Mouse (Mus musculus): ENCODE measurements at regions not wholly inside any gene's neighbourhood (a gene's known extent, or its start where the extent isn't known, plus 50 kb on each side); places are given as distances from the start of the nearest gene placed in this dataset.

DNA sequence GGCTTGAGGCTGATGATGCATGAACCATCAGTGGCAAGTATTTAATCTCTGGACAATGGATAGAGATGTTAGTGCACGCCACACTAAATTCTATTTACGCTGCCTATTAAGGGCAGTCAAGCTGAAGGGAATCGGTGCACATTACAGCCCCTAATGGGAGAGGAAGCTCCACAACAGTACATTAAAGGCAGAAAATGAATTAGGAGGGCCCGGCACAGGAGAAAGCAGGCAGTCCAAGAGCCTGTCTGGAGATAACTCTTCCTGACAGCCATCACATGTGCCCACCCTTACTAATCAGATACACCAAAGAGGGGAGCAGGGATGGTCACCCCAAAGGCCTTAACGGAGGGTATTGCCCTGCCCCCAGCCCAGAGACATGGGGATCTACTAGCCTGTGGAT is 118.7 kb upstream of the Mafb start:
- Histone ChIP-seq H3K9me3 (ENCODE audit: control insufficient read depth, low read length) (no peaks in the 10 kb centered on the region), H3K4me3 (ENCODE audit: low read depth, low read length) (no peak overlapping the region), H3K4me2 (no peak overlapping the region), H3K36me3 (ENCODE audit: control insufficient read depth, insufficient read depth, low read length) (no peaks in the 10 kb centered on the region), H3K9ac (ENCODE audit: low read length) (no peak overlapping the region), H3K27ac (ENCODE audit: low read depth, low read length) (no peak overlapping the region), H3K27me3 (ENCODE audit: control insufficient read depth, insufficient read depth, low read length) (no peaks in the 10 kb centered on the region), H3K4me1 (ENCODE audit: control insufficient read depth, insufficient read depth, low read length) (no peaks in the 10 kb centered on the region)
- WGBS, result 58% methylated on average over 5 of the region's 5 CpGs
- ATAC-seq (ENCODE audit: low FRiP score) (0 out of 2 replicates have a peak, but pooled peaks have one; percentile 16), DNase-seq (ENCODE audit: low spot score, missing footprints) (peak; percentile 76)

DNA sequence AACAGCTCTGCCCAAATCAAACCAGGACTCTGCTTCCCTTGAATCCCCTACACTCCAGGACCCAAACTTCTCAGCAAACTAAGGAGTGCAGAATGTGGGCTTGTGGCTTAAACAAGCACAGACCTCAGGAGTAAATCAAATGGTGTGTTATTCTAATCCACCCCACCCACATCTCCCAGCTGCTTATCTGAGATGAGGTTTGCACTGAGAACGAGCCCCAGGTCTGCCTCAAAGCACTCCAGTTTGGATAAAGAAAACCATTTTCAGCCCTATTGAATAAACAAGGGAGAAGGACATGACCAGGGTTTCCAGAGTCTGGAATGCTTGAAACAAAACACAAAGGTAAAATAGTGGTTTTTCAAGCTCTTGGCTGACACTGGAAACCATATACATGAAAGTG is 132.9 kb upstream of the Mafb start:
- WGBS, result 52% methylated on average over 1 of the region's 1 CpGs
- ATAC-seq (ENCODE audit: low FRiP score) (no peak), DNase-seq (ENCODE audit: low spot score, missing footprints) (no peak)
- Histone ChIP-seq H3K36me3 (ENCODE audit: control insufficient read depth, insufficient read depth, low read length) (no peaks in the 10 kb centered on the region), H3K4me2 (no peak overlapping the region), H3K27ac (ENCODE audit: low read depth, low read length) (no peak overlapping the region), H3K4me3 (ENCODE audit: low read depth, low read length) (no peak overlapping the region), H3K9me3 (ENCODE audit: control insufficient read depth, low read length) (no peaks in the 10 kb centered on the region), H3K4me1 (ENCODE audit: control insufficient read depth, insufficient read depth, low read length) (peaks cover 4% of the 10 kb centered on the region; the same call in 1 of the 2 replicates), H3K27me3 (ENCODE audit: control insufficient read depth, insufficient read depth, low read length) (no peaks in the 10 kb centered on the region), H3K9ac (ENCODE audit: low read length) (no peak overlapping the region)

DNA sequence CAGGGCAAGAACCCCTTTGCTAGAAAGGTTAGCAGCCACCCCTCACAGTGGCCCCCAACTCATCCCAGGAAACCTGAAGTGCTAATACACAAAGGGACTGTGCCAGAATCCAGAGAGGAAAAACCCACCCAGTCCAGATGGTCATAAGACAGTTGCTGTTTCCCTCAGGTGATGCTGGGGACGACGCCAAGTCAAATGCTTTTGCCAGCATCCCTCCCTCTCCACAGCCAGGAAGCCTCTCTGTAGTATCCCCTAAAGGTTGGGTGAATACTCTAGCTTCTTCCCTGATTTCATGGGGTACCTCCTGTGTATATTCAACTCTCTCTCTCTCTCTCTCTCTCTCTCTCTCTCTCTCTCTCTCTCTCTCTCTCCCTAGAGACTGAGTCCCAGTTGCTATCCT is 136.0 kb upstream of the Mafb start:
- Histone ChIP-seq H3K9ac (ENCODE audit: low read length) (no peak overlapping the region), H3K4me1 (ENCODE audit: control insufficient read depth, insufficient read depth, low read length) (peaks cover 4% of the 10 kb centered on the region; the same call in 1 of the 2 replicates), H3K27ac (ENCODE audit: low read depth, low read length) (no peak overlapping the region), H3K4me2 (no peak overlapping the region), H3K36me3 (ENCODE audit: control insufficient read depth, insufficient read depth, low read length) (no peaks in the 10 kb centered on the region), H3K4me3 (ENCODE audit: low read depth, low read length) (no peak overlapping the region), H3K27me3 (ENCODE audit: control insufficient read depth, insufficient read depth, low read length) (no peaks in the 10 kb centered on the region), H3K9me3 (ENCODE audit: control insufficient read depth, low read length) (no peaks in the 10 kb centered on the region)
- 88% methylated on average over 2 of the region's 2 CpGs for WGBS
- ATAC-seq (ENCODE audit: low FRiP score), result no peak
- DNase-seq (ENCODE audit: low spot score, missing footprints), result peak; percentile 64

DNA sequence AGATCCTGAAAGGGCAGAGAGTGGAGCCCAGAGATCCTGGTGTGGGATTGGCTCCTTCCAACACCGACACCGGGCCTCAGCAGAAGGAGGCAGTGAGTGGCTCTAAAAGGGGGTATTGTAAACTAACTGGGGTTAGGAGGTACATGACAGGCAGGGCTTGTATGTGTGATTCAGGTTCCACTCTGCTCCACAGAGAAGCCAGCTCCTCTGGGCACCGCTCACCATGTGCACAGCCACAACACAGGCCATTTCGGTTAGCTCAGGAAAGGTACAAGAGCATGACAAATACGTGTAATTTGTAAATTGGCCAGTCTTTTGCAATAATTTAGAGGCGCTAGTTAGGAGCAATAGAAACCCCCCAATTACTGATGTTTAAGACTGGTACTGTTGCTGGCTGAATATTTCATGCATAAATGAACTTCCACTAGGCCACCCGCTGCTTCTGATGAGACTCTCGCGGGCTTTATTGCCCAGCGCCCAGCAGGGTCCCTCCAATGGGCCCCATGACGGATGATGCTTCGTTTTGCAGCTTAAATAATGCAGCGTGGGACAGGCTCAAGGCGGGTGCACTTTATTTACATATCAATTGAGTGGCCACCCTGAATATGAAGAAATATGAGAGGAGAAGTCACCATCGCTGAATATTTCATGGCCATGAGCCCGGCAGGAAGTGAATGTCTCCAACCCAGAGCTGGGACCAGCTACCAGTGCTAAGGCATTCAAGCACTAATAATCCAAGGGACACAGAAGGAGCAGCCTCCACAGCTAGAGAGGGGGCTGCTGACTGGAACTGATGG is 136.9 kb upstream of the Mafb start:
- no peak overlapping the region for H3K27ac ChIP-seq (ENCODE audit: low read depth, low read length)
- H3K9ac ChIP-seq (ENCODE audit: low read length), result no peak overlapping the region
- H3K4me2 ChIP-seq, result no peak overlapping the region
- H3K36me3 ChIP-seq (ENCODE audit: control insufficient read depth, insufficient read depth, low read length), result no peaks in the 10 kb centered on the region
- peaks cover 6% of the 10 kb centered on the region; the same call in 1 of the 2 replicates for H3K4me1 ChIP-seq (ENCODE audit: control insufficient read depth, insufficient read depth, low read length)
- H3K4me3 ChIP-seq (ENCODE audit: low read depth, low read length), result no peak overlapping the region
- DNase-seq (ENCODE audit: low spot score, missing footprints), result peak; percentile 71
- ATAC-seq (ENCODE audit: low FRiP score), result 0 out of 2 replicates have a peak, but pooled peaks have one; percentile 26
- WGBS, result 70% methylated on average over 16 of the region's 16 CpGs
- H3K27me3 ChIP-seq (ENCODE audit: control insufficient read depth, insufficient read depth, low read length), result no peaks in the 10 kb centered on the region
- H3K9me3 ChIP-seq (ENCODE audit: control insufficient read depth, low read length), result no peaks in the 10 kb centered on the region

DNA sequence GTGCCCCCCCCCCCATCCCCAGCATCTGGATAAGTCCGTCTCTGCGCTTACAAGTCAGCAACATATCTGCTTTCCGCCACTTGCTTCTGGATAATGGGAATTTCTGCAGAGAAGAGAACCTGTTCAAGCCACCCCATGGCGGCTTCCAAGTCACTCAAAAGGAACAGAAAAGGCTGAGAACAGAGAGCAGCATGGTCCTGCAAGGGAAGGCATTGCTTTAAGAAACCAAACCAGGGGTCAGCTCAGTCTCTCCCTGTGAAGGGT is 137.5 kb upstream of the Mafb start:
- Histone ChIP-seq H3K4me3 (ENCODE audit: low read depth, low read length) (no peak overlapping the region), H3K27ac (ENCODE audit: low read depth, low read length) (no peak overlapping the region), H3K9ac (ENCODE audit: low read length) (no peak overlapping the region), H3K4me1 (ENCODE audit: control insufficient read depth, insufficient read depth, low read length) (peaks cover 6% of the 10 kb centered on the region; the same call in 1 of the 2 replicates), H3K27me3 (ENCODE audit: control insufficient read depth, insufficient read depth, low read length) (no peaks in the 10 kb centered on the region), H3K4me2 (no peak overlapping the region), H3K36me3 (ENCODE audit: control insufficient read depth, insufficient read depth, low read length) (no peaks in the 10 kb centered on the region), H3K9me3 (ENCODE audit: control insufficient read depth, low read length) (no peaks in the 10 kb centered on the region)
- DNase-seq (ENCODE audit: low spot score, missing footprints) (peak; percentile 68), ATAC-seq (ENCODE audit: low FRiP score) (no peak)
- WGBS, result 77% methylated on average over 4 of the region's 4 CpGs

DNA sequence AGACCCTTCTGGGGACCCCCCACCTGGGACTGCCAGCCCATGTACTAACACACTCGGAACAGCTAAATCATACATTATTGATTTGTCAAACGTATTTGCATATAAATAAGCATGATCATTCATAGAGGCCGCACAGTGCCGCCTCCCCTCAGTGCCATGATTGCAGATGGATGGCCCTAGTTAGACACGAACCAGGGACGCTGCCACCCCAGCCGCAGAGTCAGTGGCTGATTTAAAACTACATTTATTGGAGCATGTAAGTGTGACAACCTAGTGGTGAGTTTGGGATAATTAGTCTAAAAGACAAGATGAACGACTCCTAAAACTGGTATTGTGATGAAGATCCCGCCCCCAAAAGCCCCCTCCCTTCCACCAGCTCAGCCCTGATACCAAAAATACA is 138.3 kb upstream of the Top1 start:
- no peak overlapping the region for H3K27ac ChIP-seq (ENCODE audit: low read depth, low read length)
- peak; percentile 10; the same call in 1 of the 2 replicates for ATAC-seq (ENCODE audit: low FRiP score)
- WGBS, result 64% methylated on average over 9 of the region's 9 CpGs

DNA sequence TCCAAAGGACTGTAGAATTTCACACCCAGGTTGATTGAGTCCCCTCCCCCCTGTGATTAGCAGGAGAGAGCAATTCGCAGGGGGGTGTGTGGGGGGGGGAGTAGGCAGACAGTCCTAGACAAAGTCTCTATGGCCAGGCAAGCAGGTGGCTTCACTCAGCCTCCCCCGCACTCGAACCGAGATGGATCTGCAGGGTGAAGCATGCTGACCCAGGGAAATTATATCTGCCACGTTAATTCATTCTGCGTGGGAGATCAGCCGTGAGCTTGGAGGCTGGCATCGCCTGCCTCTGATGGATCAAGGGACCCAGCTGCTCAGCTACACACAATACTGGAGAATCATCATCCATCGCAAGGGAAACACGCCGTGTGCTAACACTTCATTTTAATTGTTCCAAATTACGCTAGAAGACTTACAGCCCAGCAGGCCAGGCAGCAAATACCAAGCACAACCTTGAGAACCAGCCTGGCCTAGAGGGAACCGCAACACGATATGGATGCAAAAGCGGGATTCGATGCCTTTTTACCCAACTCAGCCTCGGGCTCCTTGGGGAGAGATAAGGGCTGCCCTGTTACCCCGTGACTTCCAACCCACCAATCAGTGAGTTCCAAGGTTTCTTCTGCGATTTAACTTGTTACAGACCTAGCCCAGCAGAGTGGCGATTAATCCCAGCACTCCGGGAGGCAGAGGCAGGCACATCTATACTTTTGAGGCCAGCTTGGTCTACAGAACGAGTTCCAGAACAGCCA is 137.7 kb upstream of the Top1 start:
- H3K4me2 ChIP-seq, result no peak overlapping the region

More for the DNA sequence above, 138.3 kb upstream of the Top1 start:
- Histone ChIP-seq H3K9me3 (ENCODE audit: control insufficient read depth, low read length) (no peaks in the 10 kb centered on the region), H3K4me2 (no peak overlapping the region), H3K4me1 (ENCODE audit: control insufficient read depth, insufficient read depth, low read length) (peaks cover 6% of the 10 kb centered on the region; the same call in 1 of the 2 replicates), H3K27me3 (ENCODE audit: control insufficient read depth, insufficient read depth, low read length) (no peaks in the 10 kb centered on the region), H3K4me3 (ENCODE audit: low read depth, low read length) (no peak overlapping the region), H3K36me3 (ENCODE audit: control insufficient read depth, insufficient read depth, low read length) (no peaks in the 10 kb centered on the region), H3K9ac (ENCODE audit: low read length) (no peak overlapping the region)
- DNase-seq (ENCODE audit: low spot score, missing footprints), result no peak

DNA sequence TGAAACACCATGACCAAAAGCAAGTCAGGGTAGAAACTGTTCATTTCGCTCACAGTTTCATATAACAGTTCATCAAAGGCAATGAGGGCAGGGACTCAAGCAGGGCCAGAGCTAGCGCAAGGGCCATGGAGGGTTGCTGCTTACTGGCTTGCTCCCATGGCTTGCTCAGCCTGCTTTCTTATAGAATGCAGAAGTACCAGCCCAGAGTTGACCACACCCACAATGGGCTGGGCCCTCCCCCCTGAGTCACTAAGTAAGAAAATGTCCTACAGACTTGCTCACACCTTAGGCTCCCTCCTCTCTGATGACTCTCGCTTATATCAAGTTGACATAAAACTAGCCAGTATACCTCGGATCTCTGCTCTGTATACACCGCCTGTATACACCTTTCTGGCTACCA is 135.5 kb upstream of the Top1 start:
- 92% methylated on average over 5 of the region's 5 CpGs for WGBS

More for the DNA sequence above, 137.7 kb upstream of the Top1 start:
- 65% methylated on average over 22 of the region's 22 CpGs for WGBS
- ATAC-seq (ENCODE audit: low FRiP score) (peak; percentile 36), DNase-seq (ENCODE audit: low spot score, missing footprints) (peak; percentile 83)
- H3K36me3 ChIP-seq (ENCODE audit: control insufficient read depth, insufficient read depth, low read length), result no peaks in the 10 kb centered on the region
- no peak overlapping the region for H3K4me3 ChIP-seq (ENCODE audit: low read depth, low read length)
- H3K4me1 ChIP-seq (ENCODE audit: control insufficient read depth, insufficient read depth, low read length), result peaks cover 6% of the 10 kb centered on the region; the same call in 1 of the 2 replicates
- no peak overlapping the region for H3K27ac ChIP-seq (ENCODE audit: low read depth, low read length)
- no peak overlapping the region for H3K9ac ChIP-seq (ENCODE audit: low read length)
- no peaks in the 10 kb centered on the region for H3K9me3 ChIP-seq (ENCODE audit: control insufficient read depth, low read length)
- no peaks in the 10 kb centered on the region for H3K27me3 ChIP-seq (ENCODE audit: control insufficient read depth, insufficient read depth, low read length)

More for the DNA sequence above, 135.5 kb upstream of the Top1 start:
- Histone ChIP-seq H3K4me3 (ENCODE audit: low read depth, low read length) (no peak overlapping the region), H3K9me3 (ENCODE audit: control insufficient read depth, low read length) (no peaks in the 10 kb centered on the region), H3K27ac (ENCODE audit: low read depth, low read length) (no peak overlapping the region), H3K4me1 (ENCODE audit: control insufficient read depth, insufficient read depth, low read length) (peaks cover 6% of the 10 kb centered on the region; the same call in 1 of the 2 replicates), H3K4me2 (no peak overlapping the region), H3K9ac (ENCODE audit: low read length) (no peak overlapping the region), H3K36me3 (ENCODE audit: control insufficient read depth, insufficient read depth, low read length) (no peaks in the 10 kb centered on the region), H3K27me3 (ENCODE audit: control insufficient read depth, insufficient read depth, low read length) (no peaks in the 10 kb centered on the region)
- ATAC-seq (ENCODE audit: low FRiP score) (peak; percentile 18; the same call in 1 of the 2 replicates), DNase-seq (ENCODE audit: low spot score, missing footprints) (peak; percentile 61)

All from midbrain, embryonic 11.5 days (tissue).